Mouse (Mus musculus): ENCODE results near the gene Tpgs1.

The Tpgs1 gene

DNA sequence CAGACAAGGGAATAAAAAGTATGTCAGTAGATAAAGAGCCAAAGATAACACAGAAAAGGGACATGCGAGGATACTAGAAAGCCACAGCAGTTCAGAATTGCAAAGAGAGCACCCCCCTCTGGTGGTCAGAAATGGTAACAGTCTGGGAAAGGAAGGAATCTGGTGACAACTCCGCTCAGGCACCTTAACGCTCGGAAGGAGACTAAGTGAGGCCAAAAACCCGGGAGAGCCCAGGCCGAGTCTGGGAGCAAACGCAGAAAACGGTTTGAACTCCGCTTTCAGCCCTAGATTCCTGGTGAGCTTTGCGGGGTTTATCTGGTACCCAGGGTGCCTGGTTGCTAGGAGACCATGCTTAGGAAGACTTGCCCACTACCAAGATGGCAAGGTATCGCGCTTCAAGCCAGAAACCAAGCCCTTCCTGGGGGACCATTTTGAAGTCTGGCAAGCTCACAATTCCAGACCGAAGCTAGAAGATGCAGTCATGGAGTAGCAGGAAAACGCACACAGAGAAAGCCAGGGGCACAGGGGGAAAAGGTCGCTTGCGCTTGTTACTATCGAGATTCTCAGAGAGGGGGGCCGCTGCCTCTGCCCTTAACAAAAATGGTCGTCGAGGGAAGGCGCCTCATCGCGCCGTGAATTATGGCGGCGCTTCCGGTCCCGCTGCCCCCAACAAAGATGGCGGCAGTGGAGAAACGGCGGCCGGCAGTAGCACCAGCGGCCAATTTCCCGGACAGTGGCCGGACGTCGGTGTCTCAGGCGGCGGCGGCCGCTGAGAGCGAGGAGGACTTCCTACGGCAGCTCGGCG, at the start of gene Tpgs1:
TSS of gene Tpgs1 (plus strand) at position 599 of the 805 bp plus-strand sequence.
- DNase-seq (ENCODE audit: low read depth, low spot score): peak; percentile 95

DNA sequence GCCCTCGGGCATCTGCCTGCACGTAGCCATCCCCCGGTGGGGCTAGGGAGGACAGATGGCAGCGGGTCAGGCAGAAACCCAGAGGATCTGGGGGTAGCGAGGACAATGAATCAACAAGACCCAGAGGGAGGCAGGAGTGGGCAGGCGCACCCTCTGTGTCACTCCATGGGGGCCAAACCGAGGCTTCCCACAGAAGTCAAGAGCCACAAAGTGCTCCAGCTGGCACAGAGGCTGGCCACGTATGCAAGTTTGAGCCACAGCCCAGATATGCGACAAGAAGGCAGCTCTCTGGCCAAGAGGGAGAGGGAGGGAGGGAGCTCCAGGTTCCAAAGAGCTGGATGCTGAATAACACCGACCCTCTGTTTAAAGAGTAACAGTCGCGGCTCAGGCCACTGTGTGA, 45.2 kb upstream of the Tpgs1 start:
- DNase-seq (ENCODE audit: low read depth, low spot score): no peak

DNA sequence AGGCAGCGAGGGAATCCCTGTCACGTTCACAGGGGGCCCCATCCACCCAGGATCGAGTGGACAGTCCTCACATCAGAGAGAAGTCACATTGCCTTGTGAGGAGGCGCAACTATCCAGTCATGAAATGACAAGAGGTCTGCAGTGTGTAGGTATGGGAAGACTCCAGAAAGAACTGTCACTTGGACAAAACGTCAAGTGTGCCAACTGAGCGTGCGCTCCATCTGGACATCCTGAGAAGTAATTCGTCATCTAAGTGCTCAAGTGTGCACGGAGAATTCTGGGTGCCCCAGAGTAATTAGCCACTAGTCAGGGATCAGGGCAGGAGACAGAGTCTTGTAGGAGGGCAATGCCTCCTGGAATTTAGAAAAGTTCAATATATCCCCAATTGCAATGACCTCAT, 43.8 kb upstream of the Tpgs1 start:
- no peak for DNase-seq (ENCODE audit: low read depth, low spot score)

DNA sequence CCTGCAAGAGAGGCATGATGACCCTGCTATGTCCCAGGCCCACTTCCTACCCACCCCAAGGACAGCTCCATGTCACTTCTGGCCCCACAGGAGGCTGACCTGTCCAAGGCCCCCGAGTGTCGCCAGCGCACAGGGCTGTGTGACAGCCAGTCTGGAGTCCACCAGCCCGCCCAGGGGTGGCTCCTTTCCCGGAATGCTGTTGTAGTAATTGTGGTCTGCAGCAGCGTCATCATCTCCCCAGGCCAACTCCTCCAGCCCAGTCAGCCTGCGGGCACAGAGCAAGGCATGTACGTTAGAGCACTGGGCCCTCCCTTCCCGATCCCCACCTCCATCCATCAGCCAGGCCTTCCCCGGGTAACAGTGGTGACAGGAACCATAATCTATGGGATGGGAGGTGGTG, 43.0 kb upstream of the Tpgs1 start:
- no peak for DNase-seq (ENCODE audit: low read depth, low spot score)

DNA sequence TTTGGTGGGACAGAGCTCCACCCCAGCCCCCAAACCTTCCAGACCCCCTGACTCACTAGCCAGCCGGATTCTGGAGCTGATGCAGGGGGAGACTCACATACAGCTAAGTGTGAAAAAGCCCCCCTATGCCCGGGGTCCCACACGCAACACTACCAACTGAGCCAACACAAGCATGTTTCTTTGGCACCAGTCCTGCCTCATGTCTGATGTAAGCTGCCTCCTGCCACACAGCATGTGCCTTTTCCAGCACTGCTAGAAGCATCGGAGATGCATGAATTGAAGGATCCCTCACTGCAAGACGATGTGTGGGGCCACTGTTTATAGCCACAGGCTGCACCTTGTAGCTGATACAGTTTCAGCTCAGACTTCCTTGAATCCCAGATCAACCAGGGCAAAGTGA, 40.8 kb upstream of the Tpgs1 start:
- no peak for DNase-seq (ENCODE audit: low read depth, low spot score)

DNA sequence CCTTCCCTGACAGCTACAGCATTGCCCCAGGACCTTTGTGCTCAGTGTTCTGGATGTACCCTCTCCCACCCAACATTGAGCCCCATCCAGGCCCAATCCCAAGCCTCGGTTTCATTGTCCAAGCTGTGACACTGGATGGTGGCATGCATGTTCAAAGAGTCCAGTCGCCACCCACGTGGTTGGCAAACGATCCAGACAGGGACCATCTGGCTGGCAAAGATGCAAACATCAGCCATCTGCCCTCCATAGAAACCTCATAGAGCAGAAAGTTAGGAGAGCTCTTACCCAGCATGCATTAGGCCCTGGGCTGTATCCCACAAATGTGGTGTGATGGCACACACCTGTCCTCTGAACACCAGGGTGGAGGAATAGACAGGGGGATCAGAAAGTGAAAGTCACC, 37.7 kb upstream of the Tpgs1 start:
- DNase-seq (ENCODE audit: low read depth, low spot score): no peak

DNA sequence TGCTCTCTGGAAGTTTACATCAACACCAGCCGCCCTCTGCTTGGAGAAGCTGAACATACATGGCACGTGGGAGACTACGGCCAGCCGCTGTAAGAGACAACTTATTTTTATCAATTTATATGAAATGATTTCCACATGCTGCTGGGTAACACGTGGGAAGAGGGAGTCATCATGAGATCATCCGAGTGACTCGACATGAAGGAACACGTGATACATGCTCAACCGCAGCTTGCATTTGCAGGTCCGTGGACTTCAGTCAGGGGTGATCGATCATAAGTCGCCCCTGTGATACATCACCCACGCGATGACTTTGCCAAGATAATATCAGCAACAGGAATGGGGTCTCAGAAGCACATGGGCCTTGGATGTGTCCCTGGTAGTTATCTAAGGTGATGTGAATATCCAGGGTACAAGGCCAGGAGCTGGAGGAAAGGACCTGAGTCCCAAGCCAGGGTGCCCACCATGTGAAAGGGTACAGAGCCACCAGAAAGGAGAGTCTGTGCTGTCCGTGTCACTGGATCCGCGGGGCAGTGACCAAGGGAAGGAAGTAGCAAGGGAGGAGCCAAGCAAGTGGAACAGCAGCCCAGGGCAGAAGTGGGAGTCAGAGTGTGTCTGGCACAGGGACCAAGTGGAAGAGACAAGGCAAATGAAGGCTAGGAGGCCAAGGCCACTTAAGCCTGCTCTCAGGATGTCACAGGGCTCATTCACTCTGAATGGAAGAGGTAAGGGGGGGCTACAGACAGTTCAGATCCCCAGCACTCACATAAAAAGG, 36.0 kb upstream of the Tpgs1 start:
- no peak for DNase-seq (ENCODE audit: low read depth, low spot score)

DNA sequence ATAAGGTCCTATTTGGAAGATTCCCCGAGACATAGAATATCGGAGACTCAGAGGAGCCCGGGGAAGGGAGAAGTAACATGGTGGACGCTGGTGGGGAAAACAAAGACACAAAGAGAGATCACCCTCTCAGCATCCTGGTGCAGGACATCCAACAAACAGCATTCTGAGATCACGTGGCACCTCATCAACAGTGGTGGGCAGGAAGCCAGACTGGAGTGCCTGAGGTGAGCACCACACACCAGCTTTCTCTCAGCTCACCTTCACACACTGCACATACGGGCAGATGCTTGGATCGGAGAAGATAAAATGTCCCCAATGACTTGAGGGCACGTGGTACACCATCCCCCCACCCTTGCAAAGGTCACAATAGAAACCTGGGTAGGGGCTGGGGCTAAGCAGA, 32.9 kb upstream of the Tpgs1 start:
- no peak for DNase-seq (ENCODE audit: low read depth, low spot score)

DNA sequence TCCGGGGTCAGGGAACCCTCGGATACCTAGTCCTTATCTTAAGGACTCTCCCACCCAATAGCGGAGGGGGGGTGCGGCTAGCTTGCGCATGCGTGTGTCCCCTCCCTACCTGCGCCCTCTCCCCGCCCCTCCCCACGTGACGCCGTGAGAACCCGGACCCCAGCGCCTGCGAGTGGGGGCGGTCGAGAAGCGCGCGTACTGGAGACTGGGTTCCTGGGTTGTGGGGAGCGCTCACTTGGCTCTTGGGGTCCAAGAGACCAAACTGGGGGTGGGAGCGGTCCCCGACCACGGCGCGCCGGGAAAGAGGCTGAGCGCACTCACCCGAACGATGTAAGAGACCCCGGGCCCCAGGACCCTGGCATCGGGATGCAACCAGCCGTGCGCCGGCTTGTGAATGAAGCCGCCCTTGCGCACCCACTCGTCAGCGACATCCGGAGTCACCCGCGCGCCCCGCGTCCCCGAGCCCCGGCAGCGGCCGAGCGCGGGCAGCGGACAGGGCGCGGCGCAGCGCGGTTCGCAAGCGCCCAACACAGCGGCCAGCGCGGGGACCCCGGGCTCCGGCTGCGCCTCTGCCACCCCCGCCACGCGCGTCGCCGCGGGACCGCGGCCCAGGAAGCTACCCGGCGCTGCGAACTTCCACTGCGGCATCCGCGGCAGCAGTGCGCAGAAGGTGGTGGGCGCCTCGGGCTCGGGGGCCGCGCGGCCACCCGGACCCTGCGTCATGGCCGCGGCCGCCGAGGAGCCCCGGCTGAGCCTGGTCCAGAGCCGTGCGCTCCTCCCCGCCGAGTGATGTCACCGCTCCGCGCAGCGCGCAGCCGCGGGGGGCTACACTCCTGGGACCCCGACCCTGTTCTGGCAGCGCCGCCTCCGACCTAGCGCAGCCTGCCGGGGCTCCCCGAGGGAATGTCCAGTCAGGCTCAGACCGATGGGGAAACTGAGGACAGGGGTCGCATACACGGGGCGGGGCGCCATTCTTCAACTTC, 31.8 kb upstream of the Tpgs1 start, which contains the start of gene Shc2:
TSS of gene Shc2 (minus strand) at position 791 of the 983 bp plus-strand sequence.
- peak; percentile 88 for DNase-seq (ENCODE audit: low read depth, low spot score)

DNA sequence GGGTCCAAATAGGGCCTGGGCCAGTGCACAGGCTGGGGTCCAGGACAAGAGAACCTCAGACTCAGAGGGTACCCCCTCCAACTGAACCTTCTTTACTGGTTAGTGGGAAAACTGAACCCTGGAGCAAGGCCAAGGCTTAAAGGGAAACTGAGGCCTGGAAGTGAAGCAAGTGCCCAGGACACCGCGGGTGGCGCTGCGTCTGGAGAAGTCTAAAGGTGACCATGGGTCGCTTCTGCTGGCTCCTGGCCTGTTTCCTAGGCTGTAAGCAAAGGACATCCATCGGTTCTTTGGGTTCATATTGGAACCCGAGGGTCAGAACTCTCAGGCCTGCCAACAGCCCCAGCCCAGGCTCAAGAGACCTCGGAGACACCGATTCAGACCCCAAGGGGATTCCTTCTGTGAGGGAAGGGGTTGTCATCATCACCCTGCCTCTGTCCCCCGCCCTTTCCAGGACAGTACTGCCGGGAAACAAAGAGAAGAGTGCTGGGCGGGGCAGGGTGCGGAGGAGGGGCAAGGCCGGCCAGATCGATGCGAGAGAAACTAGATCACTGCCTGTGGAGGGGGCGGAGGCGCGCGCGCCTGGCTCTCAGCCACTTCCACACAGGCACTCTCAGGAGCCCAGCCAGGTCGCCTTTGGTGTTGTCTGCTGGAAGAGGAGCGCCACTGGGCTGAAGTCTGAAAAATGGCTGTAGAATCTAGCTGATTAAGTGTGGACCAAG, 30.5 kb upstream of the Tpgs1 start:
- peak; percentile 86 for DNase-seq (ENCODE audit: low read depth, low spot score)

DNA sequence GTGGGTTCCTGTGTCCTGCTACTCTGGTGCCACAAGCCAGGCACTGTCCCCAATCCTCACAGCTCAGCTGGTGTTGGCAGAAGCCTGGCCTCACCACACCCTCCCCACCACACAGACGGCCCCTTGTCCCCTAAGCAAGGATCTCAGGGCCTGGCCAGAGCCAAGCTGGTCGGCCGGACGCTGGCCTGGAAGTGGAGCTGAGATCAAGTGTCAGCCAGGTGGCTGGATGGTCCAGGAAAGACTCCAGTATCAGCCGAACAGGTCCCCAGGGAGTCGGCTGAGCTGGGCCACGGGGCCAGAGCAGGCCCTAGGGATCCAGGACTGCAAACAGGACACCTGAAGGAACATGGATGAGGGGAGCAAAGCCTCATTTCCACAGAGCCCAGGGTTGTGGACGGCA, 23.5 kb upstream of the Tpgs1 start, which contains the start of gene Odf3l2:
TSS of gene Odf3l2 (minus strand) at position 28 of the 400 bp plus-strand sequence.
- no peak for DNase-seq (ENCODE audit: low read depth, low spot score)

DNA sequence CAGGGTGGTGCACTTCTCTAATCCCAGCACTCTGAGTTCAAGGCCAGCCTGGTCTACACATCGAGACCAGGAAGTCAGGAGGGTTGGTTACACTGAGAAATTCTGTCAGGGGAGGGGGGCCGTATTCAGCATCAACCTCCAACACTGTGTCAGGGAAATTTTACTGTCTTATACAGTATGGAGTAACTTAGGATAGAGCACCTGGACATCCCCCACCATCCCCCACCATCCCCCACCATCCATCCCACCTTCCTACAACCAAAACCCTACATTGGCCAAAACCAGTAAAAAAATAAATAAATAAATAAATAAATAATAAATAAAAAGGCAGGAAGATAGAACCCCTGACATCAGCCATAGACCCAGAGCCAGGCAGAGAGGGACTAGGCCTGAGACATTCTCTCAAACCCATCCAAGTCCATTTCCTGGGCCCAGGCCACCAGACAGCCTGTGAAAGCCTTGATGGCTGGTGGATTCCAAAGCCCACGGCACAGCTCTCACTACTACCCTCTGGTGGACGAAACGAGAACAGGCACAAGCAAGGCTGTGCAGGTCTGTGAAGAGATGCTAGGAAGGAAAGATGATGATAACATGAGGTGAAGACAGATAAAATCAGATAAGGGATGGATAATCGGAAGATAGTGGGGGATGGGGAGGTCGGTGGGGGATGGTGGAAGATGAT, 20.0 kb upstream of the Tpgs1 start:
- DNase-seq (ENCODE audit: low read depth, low spot score): peak; percentile 76

DNA sequence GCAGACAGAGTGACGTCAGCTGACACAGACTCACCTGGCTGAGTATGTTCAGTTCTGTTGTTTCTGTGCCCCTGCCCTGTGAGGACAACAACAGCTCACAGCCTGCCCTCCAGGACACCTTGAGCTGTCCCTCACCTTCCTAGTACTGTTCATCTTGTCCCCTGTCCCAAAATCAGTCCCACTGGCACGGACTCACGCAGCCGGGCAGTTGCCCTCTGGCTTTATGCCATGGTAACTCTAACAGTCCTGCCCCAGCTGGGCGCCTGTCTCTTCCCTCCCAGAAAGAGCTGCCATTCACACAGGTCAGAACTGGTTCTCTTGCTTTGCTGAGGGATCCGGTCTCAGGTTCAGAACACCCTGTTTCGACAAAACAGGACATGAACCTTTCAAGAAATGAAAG, 16.4 kb upstream of the Tpgs1 start:
- no peak for DNase-seq (ENCODE audit: low read depth, low spot score)

DNA sequence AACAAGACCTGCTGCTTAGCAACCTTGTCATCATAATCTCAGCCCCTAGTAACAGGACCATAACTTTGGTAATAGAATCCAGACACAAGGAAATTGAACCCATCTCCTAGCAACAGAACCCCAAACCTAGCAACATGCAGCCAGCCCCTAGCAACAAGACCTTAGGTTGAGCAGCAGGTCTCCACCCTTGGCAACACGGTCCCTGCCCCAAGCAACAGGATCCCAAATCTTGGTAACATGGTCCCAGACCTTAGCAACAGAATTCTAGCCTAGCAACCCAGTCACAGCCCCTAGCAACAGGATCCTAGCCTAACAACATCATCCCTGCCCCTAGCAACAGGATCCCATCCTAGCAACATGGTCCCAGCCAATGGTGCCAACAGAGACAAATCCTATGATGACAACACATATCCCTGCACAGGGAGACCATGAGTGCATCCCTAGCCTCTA, 14.2 kb upstream of the Tpgs1 start:
- DNase-seq (ENCODE audit: low read depth, low spot score): peak; percentile 73

DNA sequence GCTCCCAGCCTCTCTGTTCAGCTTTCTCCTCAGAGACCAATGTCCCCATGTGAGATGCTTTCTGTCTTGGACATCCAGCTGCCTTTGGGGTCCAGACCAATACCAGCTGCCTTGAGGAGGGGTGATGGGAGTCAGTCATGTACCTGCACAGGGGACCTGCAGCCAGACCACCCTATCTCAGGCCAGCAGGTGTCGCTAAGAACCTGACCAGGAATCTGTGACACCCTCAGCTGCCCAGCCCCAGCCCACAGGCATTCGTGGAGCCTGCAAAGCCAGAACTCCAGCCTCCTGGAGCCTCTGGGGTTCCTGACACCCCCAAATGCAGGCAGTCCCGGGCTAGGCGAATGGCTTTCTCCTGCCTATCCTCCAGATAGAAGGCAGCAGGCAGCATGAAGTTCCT, 10.3 kb upstream of the Tpgs1 start:
- DNase-seq (ENCODE audit: low read depth, low spot score): peak; percentile 62

DNA sequence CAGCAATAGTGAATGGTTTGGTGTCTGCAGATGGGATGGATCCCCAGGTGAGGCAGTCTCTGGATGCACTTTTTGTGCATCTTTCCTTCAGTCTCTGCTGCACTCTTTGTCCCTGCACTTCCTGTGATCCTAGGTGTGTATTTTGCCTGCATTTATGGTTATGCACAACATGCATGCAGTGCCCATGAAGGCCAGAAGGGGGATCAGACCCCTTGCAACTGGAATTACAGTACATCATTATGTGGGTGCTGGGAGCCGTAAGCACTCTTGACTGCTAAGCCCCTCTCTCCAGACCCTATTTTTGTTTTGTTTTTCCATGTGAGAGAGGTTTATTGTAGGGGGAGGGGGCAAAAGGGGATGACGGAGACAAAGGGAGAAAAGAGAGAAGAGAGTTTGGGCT, 8.9 kb upstream of the Tpgs1 start:
- peak; percentile 62 for DNase-seq (ENCODE audit: low read depth, low spot score)

DNA sequence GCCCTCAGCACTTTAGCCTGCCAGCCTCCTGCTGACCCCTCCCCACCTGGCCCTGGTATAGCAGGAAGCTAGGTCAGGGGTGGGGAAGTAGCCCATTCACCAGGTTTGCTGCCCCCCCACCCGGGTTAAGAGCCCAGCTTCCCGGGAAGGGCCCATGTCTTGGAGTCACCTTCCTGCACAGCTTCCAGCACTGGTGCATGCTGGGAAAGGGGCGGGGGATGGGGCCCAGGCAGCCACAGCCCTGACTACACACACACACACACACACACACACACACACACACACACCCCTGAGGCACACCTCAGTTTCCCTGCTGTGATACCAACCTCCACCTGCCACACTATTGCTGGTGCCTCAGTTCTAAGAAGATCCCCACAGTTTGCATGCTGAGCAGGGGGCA, 7.3 kb upstream of the Tpgs1 start:
- peak; percentile 77 for DNase-seq (ENCODE audit: low read depth, low spot score)

DNA sequence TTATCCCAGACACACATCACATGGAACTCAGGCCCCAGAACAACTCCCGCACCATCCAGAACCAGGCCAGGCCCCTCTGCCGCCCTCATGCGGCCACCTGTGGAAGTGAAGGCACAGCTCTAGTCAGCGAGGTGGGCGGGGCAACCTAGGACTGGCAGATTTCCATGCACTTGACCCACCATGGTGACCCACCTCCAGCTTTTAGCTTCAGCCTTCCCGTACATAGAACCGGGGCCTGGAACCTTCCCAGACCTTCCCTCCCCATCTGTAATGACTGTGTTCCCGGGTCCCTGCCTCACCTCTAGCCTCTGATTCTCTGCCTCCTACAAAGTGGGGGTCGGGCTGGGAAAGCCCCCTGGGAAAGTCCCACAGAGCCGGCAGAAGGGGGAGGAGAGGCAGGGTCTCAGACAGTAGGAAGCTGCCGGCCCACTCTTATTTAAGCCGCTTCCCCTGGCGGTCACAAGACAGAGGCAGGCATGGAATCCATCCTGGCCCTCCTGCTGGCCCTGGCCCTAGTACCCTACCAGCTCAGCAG, 5.0 kb upstream of the Tpgs1 start, which contains the start of gene Madcam1:
TSS of gene Madcam1 (plus strand) at position 429 of the 535 bp plus-strand sequence.
- DNase-seq (ENCODE audit: low read depth, low spot score): peak; percentile 89

DNA sequence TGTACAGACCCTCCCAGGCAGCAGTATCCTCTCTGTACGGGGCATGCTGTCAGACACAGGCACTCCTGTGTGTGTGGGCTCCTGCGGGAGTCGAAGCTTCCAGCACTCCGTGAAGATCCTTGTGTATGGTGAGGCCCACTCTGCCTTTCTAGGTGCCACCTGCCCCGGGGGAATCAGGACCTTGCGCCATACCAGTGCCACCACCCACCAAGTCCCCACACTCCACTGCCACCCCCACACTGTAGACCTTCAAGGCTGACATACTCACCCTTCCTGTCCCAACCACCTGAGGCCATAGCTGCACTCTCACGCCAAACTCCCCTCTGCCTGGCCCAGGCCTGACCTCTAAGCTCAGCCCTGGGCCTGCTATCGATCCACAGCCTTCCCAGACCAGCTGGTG, 4.1 kb upstream of the Tpgs1 start:
- no peak for DNase-seq (ENCODE audit: low read depth, low spot score)

DNA sequence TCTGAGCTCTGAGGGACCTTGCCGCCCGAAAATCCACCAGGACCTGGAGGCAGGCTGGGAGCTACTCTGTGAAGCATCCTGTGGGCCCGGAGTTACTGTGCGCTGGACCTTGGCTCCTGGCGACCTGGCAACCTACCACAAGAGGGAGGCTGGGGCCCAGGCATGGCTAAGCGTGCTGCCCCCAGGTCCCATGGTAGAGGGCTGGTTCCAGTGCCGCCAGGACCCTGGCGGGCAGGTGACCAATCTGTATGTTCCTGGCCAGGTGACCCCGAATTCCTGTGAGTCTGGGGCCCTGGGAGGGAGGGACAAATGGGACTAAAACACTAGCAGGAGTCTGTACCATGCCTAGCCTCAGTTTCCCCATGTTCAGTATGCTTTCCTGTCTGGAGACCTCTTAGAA, 2.7 kb upstream of the Tpgs1 start:
- DNase-seq (ENCODE audit: low read depth, low spot score): no peak

Data from R1 (cell line).